Mouse (Mus musculus) hindlimb bud, embryonic 11.5 days (tissue): ENCODE data around the gene Olfr19.
"Not testable (repeated sequence)": the region's sequence is repeated elsewhere in the genome, so short reads cannot be mapped to it uniquely, and the experiment has no call there.

Source experiments
- DNase-seq: peaks from one replicate; pipeline ENCODE4 v3.0.0-alpha.2; 2012; ENCODE audit warnings: low read depth, low spot score; ENCODE audit errors: extremely low spot score

Olfr19 gene

DNA sequence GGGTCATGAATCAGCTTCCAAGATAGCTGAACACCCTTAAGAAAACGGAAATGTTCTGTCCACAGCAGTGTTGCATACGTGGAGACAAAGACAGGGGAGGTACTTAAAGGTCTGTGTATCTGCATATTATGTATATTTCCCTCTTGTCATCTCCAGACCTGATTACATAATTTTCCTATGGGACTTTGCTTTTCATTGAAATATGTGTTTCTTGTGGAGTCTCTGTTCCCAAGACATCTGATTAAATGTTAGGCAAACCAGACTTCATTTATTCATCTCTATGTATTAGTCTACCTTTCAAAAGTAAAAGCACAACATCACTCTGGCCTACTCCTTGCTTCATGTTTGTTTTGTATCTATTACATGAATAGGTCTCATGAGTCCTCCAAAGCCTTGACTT lies at the start of gene Olfr19:
TSS of gene Olfr19 (minus strand) at position 101 of the 400 bp plus-strand sequence.
- no peak for DNase-seq

DNA sequence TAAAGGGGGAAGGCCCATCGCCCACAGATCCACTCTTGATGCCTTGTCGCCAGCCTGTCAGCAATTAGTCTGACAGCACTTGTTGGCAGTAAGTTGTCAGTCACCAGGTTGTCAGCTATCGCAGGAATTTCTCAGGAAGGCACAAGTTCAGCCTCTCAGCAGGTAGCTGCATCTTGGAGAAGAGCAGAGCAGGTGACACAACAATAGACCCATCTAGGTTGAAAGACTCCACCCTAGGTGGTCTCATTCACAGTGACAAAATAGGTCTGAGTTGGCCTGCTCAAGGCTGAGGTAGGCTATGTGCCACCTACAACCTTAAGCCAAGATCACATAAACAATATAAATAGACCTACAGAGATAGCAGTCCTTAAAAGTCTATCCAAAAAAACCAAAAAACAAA lies 8.8 kb upstream of the Olfr19 start:
- DNase-seq: no peak

DNA sequence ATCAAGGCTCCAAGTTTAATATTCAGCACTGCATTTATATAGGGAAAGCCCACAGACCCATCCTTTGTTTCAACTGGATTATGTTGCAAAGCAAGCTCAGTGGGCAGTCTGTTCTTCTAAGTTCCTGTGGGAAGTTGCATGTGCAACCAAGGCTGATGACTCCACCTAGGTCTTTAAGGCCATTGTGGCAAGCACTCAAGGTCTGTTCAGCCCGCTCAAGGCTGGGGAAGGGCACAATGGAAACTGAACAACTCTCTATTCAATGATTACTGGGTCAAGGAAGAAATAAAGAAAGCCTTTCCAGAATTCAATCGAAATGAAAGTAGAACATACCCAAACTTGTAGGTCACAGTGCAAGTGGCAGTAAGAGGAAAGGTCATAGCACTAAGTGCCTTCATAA lies 7.8 kb upstream of the Olfr19 start:
- DNase-seq: no peak

DNA sequence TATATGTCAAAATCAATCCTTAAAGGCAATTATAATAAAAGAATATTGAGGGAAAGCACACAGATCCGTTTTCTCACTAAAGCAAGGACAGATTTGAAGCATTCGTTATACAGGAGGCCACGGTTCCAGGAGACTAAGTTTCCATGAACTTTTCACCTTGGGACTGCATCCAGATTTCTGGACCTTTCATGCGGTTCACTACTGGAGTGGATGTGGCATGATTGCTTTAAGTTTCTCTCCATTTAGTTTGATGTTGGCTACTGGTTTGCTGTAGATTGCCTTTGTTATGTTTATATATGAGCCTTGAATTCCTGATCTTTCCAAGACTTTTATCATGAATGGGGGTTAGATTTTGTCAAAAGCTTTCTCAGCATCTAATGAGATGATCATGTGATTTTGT lies 11.2 kb downstream of the Olfr19 start:
- DNase-seq: no peak

DNA sequence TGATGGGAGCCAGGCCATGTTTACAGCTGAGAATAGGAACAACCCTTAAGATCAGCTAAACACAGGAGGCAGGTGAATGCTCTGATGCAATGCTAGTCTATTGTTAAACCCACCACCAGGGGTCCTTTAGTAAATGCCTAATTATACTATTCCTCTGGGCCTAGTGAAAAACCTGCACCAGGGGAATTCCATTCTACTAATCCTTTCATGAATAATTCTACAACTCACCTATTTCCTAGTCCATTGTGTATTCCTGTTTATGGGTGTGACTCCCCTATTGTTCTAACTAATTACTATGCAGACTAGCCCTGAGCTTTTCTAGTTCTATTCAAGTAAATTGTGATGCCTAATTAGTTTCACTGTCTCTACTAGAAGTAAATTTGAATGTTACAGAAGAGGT lies 11.7 kb downstream of the Olfr19 start:
- not testable (repeated sequence) for DNase-seq

DNA sequence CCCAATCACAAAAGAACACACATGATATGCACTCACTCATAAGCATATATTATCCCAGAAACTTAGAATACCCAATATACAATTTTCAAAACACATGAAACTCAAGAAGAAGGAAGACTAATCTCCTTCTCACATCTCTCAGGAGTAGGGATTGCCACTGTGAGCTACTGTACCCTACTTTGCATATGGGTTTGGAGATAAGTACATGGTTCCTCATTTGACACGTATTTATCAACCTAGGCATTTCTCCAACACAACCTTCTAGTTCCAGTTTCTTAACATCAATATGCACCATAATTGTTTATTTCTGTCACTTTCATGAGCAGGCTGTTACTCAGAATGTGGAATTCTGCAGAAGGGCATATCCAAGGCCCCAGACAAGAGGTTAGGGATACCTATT lies 31.1 kb downstream of the Olfr19 start:
- DNase-seq: no peak

DNA sequence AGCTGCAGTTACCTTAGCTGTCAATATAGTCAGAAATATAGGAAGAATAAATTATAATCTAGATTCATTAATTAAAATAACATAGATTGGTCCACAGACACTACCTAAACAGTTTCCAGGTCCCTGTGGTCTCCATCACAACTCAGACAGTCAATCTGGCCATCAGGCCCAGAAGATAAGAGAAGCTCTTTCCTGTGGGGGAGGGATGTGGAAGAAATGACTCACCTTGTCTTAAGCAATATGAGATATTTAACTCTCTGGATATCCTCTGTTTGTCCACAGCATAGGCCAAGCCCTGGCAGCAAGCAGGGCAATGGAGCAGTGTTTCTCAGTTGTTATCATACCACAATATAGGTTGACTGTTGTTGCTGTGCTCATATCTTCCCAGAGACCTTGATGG lies 42.5 kb downstream of the Olfr19 start:
- no peak for DNase-seq
